Mouse (Mus musculus): ENCODE data around the gene Shkbp1. TPM values are rescaled to one million over a fixed set of nuclear protein-coding genes. Genes with fewer than 3 reads are reported as not detected.

Shkbp1 gene
- 10 to 100 TPM; 24.9 to 29.9 TPM for total RNA-seq (2021)
- long read RNA-seq, partial matches to known transcripts: 3 of 8 reads
- long read RNA-seq, other reads (novel, unspliced or antisense): 1 of 8 reads

GRCm38 (mm10) chr7:27355745-27356240 is at the start of gene Shkbp1:
Gene Shkbp1, minus strand, starts transcription at chr7:27356019.
- peak; percentile 84 to 86 for DNase-seq (ENCODE audit: low spot score in 2 of 2)

- DNase-seq (ENCODE audit: low spot score in 2 of 2): peak in 1 of 2 experiments; percentile 29
Measured at GRCm38 (mm10) chr7:27404203-27404942, 48.6 kb upstream of the Shkbp1 start.

GRCm38 (mm10) chr7:27402675-27403074 is 46.9 kb upstream of the Shkbp1 start:
- peak; percentile 77 to 79 for DNase-seq (ENCODE audit: low spot score in 2 of 2)

- no peak for DNase-seq (ENCODE audit: low spot score in 2 of 2)
Measured at GRCm38 (mm10) chr7:27400545-27400944, 44.7 kb upstream of the Shkbp1 start.

- peak; percentile 60 to 62 for DNase-seq (ENCODE audit: low spot score in 2 of 2)
Measured at GRCm38 (mm10) chr7:27397048-27397949, 41.5 kb upstream of the Shkbp1 start.

GRCm38 (mm10) chr7:27396184-27397047 is 40.6 kb upstream of the Shkbp1 start:
- peak; percentile 57 to 69 for DNase-seq (ENCODE audit: low spot score in 2 of 2)

- DNase-seq (ENCODE audit: low spot score in 2 of 2): no peak
Measured at GRCm38 (mm10) chr7:27395521-27396183, 39.8 kb upstream of the Shkbp1 start.

GRCm38 (mm10) chr7:27391416-27391815 is 35.6 kb upstream of the Shkbp1 start:
- DNase-seq (ENCODE audit: low spot score in 2 of 2): no peak

- DNase-seq (ENCODE audit: low spot score in 2 of 2): no peak
Measured at GRCm38 (mm10) chr7:27389213-27389612, 33.4 kb upstream of the Shkbp1 start.

- peak; percentile 62 to 71 for DNase-seq (ENCODE audit: low spot score in 2 of 2)
Measured at GRCm38 (mm10) chr7:27384731-27385130, 28.9 kb upstream of the Shkbp1 start.

- no peak for DNase-seq (ENCODE audit: low spot score in 2 of 2)
Measured at GRCm38 (mm10) chr7:27384134-27384533, 28.3 kb upstream of the Shkbp1 start.

GRCm38 (mm10) chr7:27383233-27383632 is 27.4 kb upstream of the Shkbp1 start:
- no peak for DNase-seq (ENCODE audit: low spot score in 2 of 2)

- no peak for DNase-seq (ENCODE audit: low spot score in 2 of 2)
Measured at GRCm38 (mm10) chr7:27381560-27381959, 25.7 kb upstream of the Shkbp1 start.

GRCm38 (mm10) chr7:27381009-27381408 is 25.2 kb upstream of the Shkbp1 start:
- DNase-seq (ENCODE audit: low spot score in 2 of 2): no peak

- no peak for DNase-seq (ENCODE audit: low spot score in 2 of 2)
Measured at GRCm38 (mm10) chr7:27379836-27380235, 24.0 kb upstream of the Shkbp1 start.

GRCm38 (mm10) chr7:27378431-27378830 is 22.6 kb upstream of the Shkbp1 start:
- DNase-seq (ENCODE audit: low spot score in 2 of 2): peak in 1 of 2 experiments; percentile 52

GRCm38 (mm10) chr7:27375274-27375673 is 19.5 kb upstream of the Shkbp1 start:
- peak in 1 of 2 experiments; percentile 49 for DNase-seq (ENCODE audit: low spot score in 2 of 2)

- no peak for DNase-seq (ENCODE audit: low spot score in 2 of 2)
Measured at GRCm38 (mm10) chr7:27371715-27372462, 16.1 kb upstream of the Shkbp1 start.

GRCm38 (mm10) chr7:27369111-27369510 is 13.3 kb upstream of the Shkbp1 start:
- no peak for DNase-seq (ENCODE audit: low spot score in 2 of 2)

All from layer of hippocampus, postnatal 10 days (tissue).